Mouse (Mus musculus) testis, adult 2 months (tissue): Measurements from ENCODE around the gene Wbp2nl. TPM values are rescaled to one million over a fixed set of nuclear protein-coding genes. Genes with fewer than 3 reads are reported as not detected.

Source experiments
- H3K27ac ChIP-seq: fragments of 200-500 bp; 2 replicates; pipeline ENCODE4 v1.5.1; 2012; ENCODE audit warnings: low read depth, low read length; ENCODE audit not compliant: control insufficient read depth, insufficient read depth
- H3K27me3 ChIP-seq: fragments of 200-500 bp; 2 replicates; pipeline ENCODE4 v1.6.1; 2012; ENCODE audit warnings: mild to moderate bottlenecking, low read length, moderate library complexity; ENCODE audit not compliant: control insufficient read depth, insufficient read depth
- H3K36me3 ChIP-seq: fragments of 200-500 bp; 2 replicates; pipeline ENCODE4 v1.6.1; 2012; ENCODE audit warnings: mild to moderate bottlenecking, low read length; ENCODE audit not compliant: control insufficient read depth, insufficient read depth
- H3K4me1 ChIP-seq: fragments of 200-500 bp; 2 replicates; pipeline ENCODE4 v1.6.1; 2012; ENCODE audit warnings: low read length; ENCODE audit not compliant: control insufficient read depth, insufficient read depth
- H3K4me3 ChIP-seq: fragments of 200-500 bp; 2 replicates; pipeline ENCODE4 v1.5.1; 2012; ENCODE audit warnings: low read depth, mild to moderate bottlenecking, low read length, moderate library complexity, mixed read lengths; ENCODE audit not compliant: control insufficient read depth
- CTCF ChIP-seq: fragments of 200-500 bp; IDR thresholded peaks from 2 replicates; pipeline ENCODE4 v1.5.1; 2012; ENCODE audit warnings: low read depth, mild to moderate bottlenecking, inconsistent platforms, low read length, moderate library complexity; ENCODE audit not compliant: control insufficient read depth, insufficient read depth, insufficient replicate concordance
- POLR2A ChIP-seq: fragments of 200-500 bp; IDR thresholded peaks from 2 replicates; pipeline ENCODE4 v1.6.1; 2012; ENCODE audit warnings: low read depth, mild to moderate bottlenecking, inconsistent platforms, low read length, moderate library complexity; ENCODE audit not compliant: control insufficient read depth
- polyA plus RNA-seq: library from polyadenylated mRNA; depleted of rRNA; stranded (reverse); fragments of >200 nt; gene quantifications from 2 replicates; pipeline ENCODE4 v1.2.3, GENCODE M21; 2012

The Wbp2nl gene
- polyA plus RNA-seq, 1 experiment = 170 TPM

DNA sequence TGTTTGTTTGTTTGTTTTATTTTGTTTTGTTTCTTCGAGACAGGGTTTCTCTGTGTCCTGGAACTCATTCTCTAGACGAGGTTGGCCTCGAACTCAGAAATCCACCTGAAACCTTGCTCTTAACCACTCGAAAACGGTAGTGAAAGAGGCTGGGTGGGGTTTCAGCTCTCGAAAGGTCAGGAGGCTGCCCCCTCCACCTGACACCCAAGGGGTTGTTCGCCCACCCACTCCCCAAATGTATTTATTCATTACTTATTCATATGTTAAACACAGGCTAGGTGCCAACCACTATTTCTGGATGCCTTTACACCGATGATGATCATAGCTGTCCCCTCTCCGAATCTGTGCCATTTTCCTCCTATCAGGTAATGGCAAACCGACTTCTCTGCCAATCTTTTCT is 40.4 kb downstream of the Wbp2nl start:
- Histone ChIP-seq H3K4me3 (peak overlapping the region; percentile 94), H3K4me1 (peaks cover 39% of the 10 kb centered on the region), H3K27me3 (peaks cover 9% of the 10 kb centered on the region), H3K36me3 (no peaks in the 10 kb centered on the region), H3K27ac (no peak overlapping the region)
- no peak for TF ChIP-seq CTCF
- no peak for TF ChIP-seq POLR2A

DNA sequence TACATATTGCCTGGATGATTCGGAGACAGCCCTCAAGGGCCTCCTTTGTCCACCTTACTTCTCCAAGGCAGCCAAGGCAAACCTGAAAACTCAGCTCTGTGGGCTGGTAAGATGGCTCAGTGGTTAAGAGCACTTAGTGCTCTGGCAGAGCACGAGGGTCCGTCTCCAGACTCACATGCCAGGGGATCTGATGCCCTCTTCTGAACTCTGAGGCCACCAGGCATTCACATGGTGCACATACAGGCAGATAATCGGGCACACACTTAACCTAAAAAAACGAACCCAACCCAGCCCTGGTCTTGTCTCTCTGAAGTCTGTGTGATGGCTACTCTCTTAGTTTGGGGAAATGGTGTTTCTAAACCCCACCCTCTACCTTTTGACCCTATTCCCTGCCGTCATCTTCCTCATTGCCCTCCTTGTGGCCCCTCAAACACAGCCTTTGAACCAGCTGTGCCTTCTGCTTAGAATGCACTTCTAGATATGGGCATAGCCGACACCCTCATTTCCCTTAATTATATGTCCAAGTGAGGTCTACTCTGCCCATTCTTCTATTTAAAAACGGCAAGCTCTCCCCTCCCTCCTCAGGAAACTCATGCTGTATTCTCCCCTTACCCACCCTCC is 41.0 kb downstream of the Wbp2nl start:
- Histone ChIP-seq H3K4me1 (peaks cover 41% of the 10 kb centered on the region), H3K27me3 (peaks cover 9% of the 10 kb centered on the region), H3K36me3 (no peaks in the 10 kb centered on the region), H3K4me3 (peak overlapping the region; percentile 94), H3K27ac (no peak overlapping the region)
- TF ChIP-seq CTCF (no peak), POLR2A (no peak)

GRCm38 (mm10) chr15:82340414-82341035 is 41.8 kb downstream of the Wbp2nl start:
- no peak overlapping the region for H3K27ac ChIP-seq

GRCm38 (mm10) chr15:82341036-82341501 is 42.3 kb downstream of the Wbp2nl start:
- Histone ChIP-seq H3K27ac (no peak overlapping the region; the same call in 1 of the 2 replicates), H3K27me3 (peaks cover 9% of the 10 kb centered on the region), H3K4me3 (peak overlapping the region; percentile 94), H3K4me1 (peaks cover 44% of the 10 kb centered on the region), H3K36me3 (no peaks in the 10 kb centered on the region)
- TF ChIP-seq CTCF (no peak), POLR2A (no peak)

More at GRCm38 (mm10) chr15:82340414-82341035, 41.8 kb downstream of the Wbp2nl start:
- no peaks in the 10 kb centered on the region for H3K36me3 ChIP-seq
- H3K4me1 ChIP-seq = peaks cover 44% of the 10 kb centered on the region
- peak overlapping the region; percentile 94 for H3K4me3 ChIP-seq
- TF ChIP-seq POLR2A (no peak), CTCF (no peak)
- peaks cover 9% of the 10 kb centered on the region for H3K27me3 ChIP-seq

DNA sequence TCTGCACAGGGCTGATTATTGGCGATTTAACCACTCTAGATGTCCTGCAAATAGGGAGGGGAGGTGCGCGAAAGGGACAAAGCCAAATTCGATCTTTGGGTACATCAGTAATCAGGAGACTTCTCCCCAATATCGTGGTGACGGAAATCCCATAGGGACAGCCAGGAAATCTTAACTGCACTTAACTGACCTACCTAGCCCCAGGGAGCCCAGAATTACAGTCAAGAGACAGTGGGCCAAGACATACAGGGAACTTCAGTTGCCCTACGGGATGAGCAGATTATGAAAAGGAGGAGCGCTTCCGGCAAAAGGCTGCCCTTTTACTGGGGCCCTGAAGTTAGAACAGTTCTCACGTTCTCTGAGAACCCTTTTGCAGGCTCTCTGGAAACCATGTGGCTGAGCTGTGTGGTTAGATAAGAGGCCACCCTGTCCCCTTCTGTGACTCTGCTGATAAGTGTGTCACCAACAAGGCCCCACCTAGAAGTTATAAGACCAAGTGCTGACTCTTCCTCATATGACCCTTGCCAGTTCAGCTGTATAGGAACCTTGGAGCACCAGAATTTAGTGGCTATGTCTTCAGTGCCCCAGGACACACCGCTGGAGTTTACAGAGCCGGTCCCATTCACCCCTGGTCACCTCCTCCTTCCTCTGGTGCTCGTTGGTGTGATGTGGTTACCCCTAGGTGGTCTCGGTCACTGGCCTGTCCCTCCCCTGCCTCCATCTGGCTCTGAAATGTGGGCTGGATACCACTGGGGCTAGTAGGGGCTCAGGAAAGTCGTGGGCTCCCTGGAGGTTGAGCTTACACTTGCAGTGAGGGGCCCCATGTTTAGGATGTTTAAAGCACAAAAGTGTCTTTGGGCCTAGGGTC is 43.2 kb downstream of the Wbp2nl start:
- H3K27me3 ChIP-seq = peaks cover 9% of the 10 kb centered on the region
- no peak overlapping the region for H3K27ac ChIP-seq
- H3K4me3 ChIP-seq = peak overlapping the region; percentile 94
- H3K36me3 ChIP-seq = no peaks in the 10 kb centered on the region
- no peak for TF ChIP-seq CTCF
- TF ChIP-seq POLR2A = no peak
- H3K4me1 ChIP-seq = peaks cover 42% of the 10 kb centered on the region

DNA sequence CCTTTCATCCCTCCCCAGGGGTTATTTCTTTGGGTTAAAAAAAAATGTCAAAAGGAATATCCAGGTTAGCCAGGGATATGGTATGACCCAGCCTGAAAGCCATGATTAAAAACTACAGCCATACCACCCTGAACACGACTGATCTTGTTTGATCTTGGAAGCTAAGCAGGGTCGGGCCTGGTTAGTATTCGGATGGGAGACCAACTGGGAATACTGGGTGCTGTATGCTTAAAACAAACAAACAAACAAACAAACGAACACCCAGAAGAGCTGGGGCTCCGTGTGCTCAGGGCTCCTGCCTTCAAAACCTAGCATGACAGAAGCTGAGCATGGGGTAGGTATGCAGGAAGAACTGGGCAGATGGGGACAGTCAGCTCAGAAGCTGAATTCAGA is 43.8 kb downstream of the Wbp2nl start:
- H3K27me3 ChIP-seq = peaks cover 9% of the 10 kb centered on the region
- no peak for TF ChIP-seq POLR2A
- TF ChIP-seq CTCF = no peak
- peaks cover 42% of the 10 kb centered on the region for H3K4me1 ChIP-seq
- H3K27ac ChIP-seq = no peak overlapping the region
- H3K4me3 ChIP-seq = no peak overlapping the region
- H3K36me3 ChIP-seq = no peaks in the 10 kb centered on the region
